Mouse (Mus musculus): ENCODE results near the gene Bex6.

The Bex6 gene

GRCm38 (mm10) chr16:32179333-32179901 lies at the start of gene Bex6:
Gene Bex6 (plus strand): TSS chr16:32179823.
- DNase-seq = no peak

- no peak for DNase-seq
Observed at GRCm38 (mm10) chr16:32130190-32130826, 49.3 kb upstream of the Bex6 start.

GRCm38 (mm10) chr16:32133148-32133547 lies 46.5 kb upstream of the Bex6 start:
- DNase-seq = no peak

- no peak for DNase-seq
Observed at GRCm38 (mm10) chr16:32135842-32136357, 43.7 kb upstream of the Bex6 start.

DNA sequence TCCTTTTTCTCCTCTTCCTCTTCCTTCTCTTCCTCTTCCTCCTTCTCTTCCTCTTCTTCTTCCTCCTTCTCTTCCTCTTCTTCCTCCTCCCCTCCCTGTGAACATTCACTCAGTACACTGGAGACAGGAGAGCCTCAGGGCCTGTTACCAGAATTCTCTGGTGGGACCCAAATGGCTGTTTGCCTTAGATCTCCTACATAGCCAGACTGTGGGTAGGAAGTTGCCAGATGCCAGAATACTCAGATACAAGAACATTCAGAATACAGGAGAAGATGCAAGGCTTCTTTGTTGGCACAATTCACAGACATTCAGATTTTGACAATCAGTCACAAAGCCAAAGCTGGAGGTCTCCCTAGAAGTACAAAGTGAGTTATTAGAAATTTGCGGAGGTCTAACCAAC lies 40.7 kb upstream of the Bex6 start:
- no peak for DNase-seq

DNA sequence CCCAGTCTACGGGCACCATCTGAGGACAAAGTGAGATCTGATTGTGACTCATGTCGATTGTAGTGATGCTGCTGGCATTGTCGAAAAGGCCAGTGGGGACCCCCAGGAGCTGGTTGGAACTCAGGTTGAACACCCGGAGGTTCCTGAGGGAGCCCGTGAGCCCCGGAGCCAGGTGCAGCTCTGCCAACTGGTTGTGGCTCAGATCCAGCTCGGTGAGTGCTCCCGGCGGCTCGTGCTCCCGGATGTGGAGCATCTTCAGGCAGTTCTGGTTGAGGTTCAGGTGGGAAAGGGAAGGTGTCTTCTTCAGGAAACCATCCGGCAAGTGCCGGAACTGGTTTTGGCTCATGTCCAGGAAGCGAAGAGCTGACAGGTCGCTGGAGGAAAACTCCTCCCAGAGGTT lies 35.9 kb upstream of the Bex6 start:
- no peak for DNase-seq

- no peak for DNase-seq
Observed at GRCm38 (mm10) chr16:32144592-32144991, 35.0 kb upstream of the Bex6 start.

- DNase-seq = no peak
Observed at GRCm38 (mm10) chr16:32147589-32148207, 31.9 kb upstream of the Bex6 start.

- DNase-seq = no peak
Observed at GRCm38 (mm10) chr16:32153976-32154375, 25.6 kb upstream of the Bex6 start.

DNA sequence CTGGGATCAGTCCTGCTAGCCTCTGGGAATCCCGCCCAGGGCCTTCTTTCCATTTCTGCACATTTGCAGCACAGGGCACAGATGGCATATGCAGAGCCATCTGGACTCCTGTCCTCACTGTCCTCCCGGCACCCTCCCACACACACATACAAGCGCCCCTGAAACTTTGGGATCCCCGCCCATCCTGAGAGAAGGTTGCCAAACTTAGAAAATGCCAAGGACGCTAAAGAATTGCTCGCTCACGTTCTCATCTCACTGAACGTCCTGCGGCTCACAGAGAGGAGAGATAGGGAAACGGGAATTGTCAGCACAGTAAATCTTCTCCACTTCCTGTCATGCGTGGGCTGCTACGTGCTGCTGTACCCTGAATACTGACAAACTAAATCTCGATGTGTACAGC lies 25.2 kb upstream of the Bex6 start:
- peak; percentile 72 for DNase-seq

GRCm38 (mm10) chr16:32156719-32157118 lies 22.9 kb upstream of the Bex6 start:
- DNase-seq = no peak

GRCm38 (mm10) chr16:32157369-32157768 lies 22.3 kb upstream of the Bex6 start:
- DNase-seq = no peak

- DNase-seq = no peak
Observed at GRCm38 (mm10) chr16:32158966-32159365, 20.7 kb upstream of the Bex6 start.

GRCm38 (mm10) chr16:32160742-32161323 lies 18.8 kb upstream of the Bex6 start:
- no peak for DNase-seq

GRCm38 (mm10) chr16:32163392-32163791 lies 16.2 kb upstream of the Bex6 start:
- DNase-seq = no peak

DNA sequence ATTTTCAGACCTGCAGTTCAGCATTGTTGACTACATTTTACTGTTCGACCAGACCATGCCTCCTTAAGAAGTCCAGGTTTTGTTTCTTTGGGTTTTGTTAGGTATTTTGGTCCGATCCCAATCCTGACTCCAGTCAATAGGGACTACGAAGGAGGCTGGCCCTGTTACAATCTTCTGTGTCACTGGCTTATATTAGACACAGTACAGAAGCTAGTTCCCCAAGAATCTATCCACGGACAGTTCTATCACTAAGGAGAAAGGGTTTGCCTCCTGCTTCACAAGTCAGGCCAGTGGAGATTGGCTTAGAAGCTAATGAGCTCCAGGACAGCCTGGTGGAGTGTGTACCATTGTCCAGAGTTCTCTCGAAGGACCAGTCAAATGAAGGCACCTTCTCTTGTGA lies 15.7 kb upstream of the Bex6 start:
- no peak for DNase-seq

DNA sequence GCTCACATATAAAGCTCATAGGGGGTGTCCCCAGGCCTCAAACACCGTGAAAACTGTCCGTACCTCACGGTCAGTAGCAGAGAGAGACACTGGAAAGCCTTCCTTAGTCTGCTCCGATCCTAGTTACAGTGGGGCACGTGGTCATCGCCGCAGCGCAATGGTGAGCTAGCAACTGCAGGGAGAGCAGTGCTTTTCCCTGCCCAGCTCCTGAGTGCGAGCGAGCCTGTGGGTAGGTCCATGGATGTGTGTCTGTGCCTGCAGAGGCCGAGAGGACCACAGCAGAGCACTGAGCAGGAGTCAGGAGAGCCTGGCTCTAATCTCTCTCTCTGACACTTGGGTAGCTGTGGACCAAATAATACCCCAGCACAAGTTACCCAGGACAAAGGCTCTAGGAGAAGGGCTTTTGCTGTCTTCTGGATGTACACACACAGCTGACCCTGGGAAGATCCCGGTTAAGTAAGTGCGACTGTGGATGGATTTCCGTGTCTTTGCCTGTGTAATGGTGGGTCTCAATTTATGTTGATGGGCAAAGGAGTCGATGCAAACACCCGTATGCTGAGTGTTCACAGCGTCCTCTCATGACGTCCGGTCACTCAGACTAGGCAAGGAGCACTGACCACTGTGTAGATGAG lies 15.1 kb upstream of the Bex6 start:
- DNase-seq = no peak

GRCm38 (mm10) chr16:32165281-32165821 lies 14.3 kb upstream of the Bex6 start, which contains the start of gene Nrros:
Gene Nrros (minus strand): TSS chr16:32165594.
- DNase-seq = peak; percentile 49

- no peak for DNase-seq
Observed at GRCm38 (mm10) chr16:32167819-32168545, 11.6 kb upstream of the Bex6 start.

- no peak for DNase-seq
Observed at GRCm38 (mm10) chr16:32171031-32171731, 8.4 kb upstream of the Bex6 start.

- DNase-seq = no peak
Observed at GRCm38 (mm10) chr16:32173401-32173800, 6.2 kb upstream of the Bex6 start.

All from right cerebral cortex, postnatal 14 days (tissue).